Mouse (Mus musculus): ENCODE measurements around the gene Fgf14.
"Not testable (repeated sequence)": the region's sequence is repeated elsewhere in the genome, so short reads cannot be mapped to it uniquely, and the experiment has no call there.

Fgf14 gene

DNA sequence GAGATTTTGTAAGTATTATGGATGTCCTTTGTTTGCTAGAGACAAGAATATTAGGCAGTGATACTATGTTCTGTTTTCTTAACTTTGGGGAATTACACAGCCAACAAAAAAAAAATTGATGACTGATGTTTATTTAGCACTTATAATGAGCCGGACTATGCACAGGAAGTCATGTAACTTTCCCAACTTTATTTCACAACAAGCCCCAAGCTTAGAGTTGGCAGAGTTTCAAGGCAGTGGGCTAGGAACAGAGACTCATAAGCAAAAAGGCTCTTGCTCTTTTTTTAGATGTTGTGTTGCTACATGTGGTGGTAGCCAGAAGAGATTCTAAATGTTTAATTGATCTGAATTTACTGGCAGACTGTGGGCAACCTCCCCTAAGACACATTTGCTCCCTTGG lies 191.7 kb downstream of the Fgf14 start:
- no peak for DNase-seq (ENCODE audit: low read depth, low spot score)

DNA sequence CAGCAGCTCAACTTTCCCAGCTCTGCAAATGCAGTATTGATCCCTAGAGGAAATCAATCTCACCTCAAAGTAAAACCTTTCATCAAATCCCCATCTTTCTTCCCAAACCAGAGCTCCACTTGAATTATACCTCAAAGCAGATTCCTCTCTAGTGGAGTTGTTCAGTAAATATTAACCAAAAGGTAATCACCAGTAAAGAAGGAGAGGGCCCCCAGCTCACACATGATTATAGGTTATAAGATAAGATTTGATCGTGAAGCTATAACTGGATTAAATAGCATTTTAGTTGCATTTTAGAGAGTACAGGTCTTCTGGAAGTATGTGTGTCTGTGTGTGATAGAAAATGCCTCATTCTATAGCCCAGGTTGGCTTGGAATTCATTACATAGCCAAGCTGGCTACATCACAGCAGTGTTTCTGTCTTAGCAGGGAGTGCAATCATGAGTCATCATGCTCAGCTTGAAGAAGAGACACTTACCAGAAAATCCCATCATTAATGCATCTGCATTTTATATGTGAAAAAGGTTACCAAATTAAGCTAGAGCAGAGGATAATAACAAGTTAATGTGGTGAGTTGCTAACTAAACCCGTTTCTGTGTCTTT lies 202.8 kb downstream of the Fgf14 start:
- DNase-seq (ENCODE audit: low read depth, low spot score), result no peak

DNA sequence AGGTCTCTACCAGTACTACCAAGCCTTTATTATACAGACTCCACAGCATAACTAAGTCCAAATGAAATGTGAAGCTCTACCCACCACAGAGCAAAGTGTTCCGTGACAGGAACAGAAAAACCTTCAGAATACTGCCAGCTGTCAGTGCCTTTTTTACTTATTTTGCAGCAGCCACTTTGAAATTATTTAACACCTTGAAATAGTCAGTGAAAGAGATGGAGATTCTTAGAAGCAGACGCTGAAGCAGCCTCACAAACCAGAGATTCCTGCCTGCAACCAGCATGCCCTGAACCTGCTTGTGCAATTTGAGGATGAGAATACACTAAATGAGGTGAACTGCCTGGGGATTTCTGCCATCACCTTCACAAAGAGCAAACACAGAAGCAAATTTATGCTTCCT lies 206.0 kb downstream of the Fgf14 start:
- DNase-seq (ENCODE audit: low read depth, low spot score), result no peak

DNA sequence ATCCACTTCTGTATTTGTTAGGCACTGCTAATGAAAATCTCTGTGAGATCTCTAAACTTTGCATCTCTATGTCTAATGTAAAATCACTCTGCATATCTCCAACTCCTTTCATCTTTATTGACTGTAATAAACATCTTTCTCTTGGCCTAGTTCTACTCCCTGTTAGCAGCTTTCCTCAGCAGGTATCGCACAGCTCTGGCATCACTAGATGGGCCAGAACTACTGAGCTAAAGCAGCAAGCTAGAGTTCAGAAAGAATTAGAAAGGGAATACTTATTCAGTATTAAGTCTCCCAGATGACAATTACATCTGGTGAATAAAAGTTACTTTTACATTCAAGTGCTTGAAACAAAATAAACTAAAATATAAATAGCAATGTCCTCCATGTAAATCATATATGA lies 221.8 kb downstream of the Fgf14 start:
- DNase-seq (ENCODE audit: low read depth, low spot score), result no peak

DNA sequence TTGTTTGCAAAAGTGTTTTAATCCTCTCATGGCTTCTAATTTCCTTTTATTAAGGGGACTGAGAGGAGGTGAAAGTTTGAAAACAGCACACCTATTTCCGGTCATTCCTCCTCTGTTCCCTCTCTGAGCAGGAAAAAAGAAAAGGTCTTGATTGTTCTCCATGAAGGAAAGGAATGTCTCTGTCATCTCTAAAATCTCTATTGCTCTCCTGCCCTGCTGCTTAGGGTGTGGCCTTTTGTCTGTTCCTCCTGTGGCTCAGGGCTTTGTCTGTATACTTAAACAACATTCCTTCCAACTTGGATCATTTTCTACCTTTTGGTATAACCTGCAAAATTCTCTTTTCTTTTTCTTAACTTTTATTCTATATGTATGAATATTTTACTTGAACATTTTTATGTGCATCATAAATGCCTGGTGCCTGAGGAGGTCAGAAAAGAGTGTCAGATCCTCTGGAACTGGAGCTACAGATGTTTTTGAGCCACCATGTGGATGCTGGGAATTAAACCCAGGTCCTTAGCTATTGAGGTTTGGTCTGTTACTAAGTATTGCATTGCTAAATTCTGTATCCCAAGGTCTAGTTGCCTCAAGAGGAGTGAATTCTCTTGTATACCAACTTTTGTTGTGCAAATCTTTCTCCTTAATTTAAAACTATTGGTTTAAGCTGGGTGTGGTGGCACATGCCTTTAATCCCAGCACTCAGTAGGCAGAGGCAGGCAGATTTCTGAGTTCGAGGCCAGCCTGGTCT lies 230.7 kb downstream of the Fgf14 start:
- no peak for DNase-seq (ENCODE audit: low read depth, low spot score)

DNA sequence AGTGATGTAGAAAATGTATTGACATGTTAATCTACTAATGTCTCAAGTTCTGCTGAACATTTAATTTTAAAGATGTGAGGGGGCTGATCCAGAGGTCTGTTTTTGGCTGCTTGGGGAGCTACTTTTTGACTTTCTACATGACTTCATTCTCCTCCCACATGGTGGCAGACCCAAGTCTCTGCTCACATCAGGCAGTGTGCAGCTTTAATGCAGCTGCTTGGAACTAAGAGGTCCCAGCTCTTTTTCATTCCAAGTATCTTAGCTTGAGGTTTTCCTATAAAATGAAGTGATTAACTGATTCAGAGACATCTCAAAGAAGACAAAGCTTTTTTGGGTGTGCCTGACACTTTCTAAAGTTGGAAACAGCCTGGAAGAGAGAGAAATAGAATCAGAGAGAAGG lies 232.1 kb downstream of the Fgf14 start:
- no peak for DNase-seq (ENCODE audit: low read depth, low spot score)

DNA sequence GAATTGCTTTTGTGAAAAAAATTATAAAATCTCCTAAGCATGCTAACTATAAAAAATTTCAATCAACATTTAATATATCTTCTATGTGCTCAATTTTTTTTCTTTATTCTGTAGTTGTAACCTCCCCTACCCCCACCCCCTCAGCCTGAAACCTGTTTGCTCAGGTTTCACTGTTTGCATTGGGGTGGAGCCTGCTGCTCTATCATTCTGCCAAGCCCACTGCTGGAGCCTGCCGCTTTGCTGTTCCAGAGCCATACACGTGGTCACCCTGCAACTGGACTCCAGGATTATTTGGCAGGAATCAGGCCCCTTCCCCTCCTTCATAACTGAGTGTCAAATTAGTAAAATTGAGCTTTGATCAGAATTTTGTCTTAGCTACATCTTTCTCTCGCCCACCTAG lies 237.6 kb downstream of the Fgf14 start:
- not testable (repeated sequence) for DNase-seq (ENCODE audit: low read depth, low spot score)

DNA sequence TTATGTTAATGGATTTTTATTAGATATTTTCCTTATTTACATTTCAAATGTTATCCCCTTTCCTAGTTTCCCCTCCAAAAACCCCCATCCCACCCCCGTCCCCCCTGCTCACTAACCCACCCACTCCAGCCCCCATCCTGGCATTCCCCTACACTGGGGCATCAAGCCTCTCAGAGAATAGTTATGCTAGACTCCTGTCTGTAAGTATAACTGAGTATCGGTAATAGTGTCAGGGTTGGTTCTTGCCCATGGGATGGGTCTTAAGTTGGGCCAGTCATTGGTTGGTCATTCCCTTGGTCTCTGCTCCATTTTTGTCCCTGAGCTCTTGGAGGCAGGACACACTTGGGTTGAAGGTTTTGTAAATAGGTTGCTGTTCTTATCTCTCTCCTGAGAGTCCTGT lies 265.0 kb downstream of the Fgf14 start:
- no peak for DNase-seq (ENCODE audit: low read depth, low spot score)

DNA sequence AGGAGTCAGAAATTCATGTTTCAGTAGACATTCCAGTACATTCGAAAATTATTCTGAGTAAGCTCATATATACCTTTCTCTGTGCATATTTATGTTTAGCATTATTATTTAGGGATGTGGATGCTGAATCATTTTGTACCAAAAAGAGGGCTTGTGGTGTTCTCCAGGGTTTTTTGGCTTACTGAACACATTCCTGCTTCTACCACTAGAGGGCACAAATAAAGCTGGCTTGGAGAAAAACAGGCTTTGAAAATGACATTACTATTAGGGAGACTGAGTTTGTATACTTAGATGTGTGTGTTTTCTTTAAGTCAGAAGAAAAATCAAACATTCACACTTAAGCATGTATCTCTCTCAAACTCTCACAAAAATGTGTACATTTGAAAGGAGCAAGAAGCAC lies 266.0 kb downstream of the Fgf14 start:
- no peak for DNase-seq (ENCODE audit: low read depth, low spot score)

DNA sequence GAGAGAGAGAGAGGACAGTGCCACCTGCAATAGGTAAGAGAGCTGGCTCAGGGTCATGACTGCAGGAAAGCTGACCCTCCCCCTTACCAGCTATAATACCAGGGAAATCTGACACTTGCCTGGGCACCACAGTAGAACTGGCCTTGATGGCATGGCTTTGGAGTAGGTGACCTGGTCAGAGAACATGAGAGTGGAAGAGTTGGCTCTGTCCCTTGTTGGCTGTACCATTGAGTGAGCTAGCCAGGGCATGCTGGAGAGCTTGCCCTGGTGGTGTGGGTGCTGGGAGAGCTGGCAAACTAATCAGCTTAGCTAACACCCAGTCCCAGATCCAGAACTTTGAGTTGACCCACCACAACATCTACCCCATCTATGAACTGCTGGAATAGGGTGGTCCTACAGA lies 348.5 kb downstream of the Fgf14 start:
- no peak for DNase-seq (ENCODE audit: low read depth, low spot score)

DNA sequence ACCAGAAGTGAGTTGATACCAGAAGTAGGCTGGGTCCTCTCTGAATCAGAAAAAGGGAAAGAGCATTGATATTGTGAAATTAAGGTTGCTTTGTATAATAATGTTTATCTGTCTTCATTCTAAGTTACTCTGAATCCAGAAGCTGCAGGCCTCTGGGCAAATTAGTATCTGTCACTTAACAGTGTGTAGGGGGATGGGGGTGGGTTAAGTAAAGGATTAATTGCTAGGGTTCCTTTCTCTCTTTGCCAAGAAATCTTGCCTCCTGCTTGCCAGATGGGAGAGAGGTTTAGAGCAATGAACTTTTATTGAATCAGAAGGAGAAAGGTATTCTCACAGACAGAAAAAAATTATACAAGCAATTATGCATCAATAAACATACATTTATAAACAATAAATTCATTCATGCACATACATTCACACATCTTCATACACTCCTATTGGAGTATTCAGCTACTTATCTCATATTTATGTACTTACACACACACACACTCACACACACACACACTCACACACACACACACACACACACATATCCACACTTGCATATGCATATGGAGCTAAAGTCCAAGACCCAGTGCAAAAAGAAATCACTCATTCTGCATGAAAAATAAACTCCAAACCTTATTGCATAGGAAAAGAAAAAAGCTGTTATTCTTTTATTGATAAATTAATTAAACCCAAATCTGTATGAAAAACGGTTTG lies 357.8 kb downstream of the Fgf14 start:
- no peak for DNase-seq (ENCODE audit: low read depth, low spot score)

DNA sequence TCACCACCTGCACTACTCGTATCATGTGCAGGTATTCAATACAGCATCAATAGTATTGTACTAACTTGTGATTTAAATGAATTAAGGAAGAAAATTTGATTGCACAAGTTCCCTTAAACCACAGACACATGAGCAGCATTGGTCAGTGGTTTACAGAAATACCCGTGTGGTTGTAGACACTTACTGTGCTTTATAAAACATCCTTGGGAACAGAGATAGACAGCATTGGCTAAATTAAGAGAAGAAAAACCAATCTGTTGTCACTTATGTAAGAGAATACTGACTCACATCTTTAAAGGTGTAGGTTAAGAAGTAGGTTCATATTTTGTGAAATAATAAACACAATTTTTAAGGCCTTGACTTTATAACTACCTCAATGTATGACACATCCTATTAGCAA lies 361.4 kb downstream of the Fgf14 start:
- no peak for DNase-seq (ENCODE audit: low read depth, low spot score)

DNA sequence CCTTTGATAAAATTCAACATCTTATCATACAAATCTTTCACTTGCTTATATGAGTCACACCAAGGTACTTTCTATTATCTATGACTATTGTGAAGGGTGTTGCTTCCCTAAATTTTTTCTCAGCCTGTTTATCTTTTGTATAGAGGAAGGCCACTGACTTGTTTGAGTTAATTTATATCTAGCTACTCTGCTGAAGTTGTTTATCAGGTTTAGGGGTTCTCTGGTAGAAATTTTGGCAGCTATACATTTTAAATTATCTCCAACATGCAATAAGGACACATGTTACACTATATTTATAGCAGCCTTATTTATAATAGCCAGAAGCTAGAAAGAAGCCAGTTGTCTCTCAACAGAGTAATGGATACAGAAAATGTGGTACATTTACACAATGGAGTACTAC lies 389.9 kb downstream of the Fgf14 start:
- DNase-seq (ENCODE audit: low read depth, low spot score), result no peak

DNA sequence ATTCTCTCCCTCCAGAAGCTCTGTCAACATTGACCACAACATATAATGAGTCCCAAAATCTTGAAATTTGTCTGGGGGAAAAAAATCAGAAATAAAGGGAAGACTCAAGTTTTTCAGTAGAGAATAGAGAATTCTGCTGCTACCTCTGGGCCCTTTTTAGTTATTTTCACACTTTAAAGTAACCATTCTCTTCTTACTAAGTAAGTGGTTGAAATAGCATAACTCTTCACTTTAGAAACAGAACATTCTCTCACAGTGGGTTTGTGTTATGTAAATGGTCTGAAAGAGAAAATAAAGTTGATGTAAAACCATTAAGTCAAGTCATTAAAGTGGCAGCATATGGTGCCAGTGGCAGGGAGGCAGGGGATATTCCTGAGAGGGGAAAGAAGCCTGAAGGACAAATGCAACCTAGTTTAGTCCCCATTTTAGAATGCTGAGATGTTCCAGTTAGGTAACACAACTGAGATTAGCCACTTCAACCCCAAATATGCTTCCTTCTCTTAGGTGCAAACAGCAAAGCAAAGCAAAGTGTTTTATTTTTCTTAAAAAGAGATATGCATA lies 398.5 kb downstream of the Fgf14 start:
- DNase-seq (ENCODE audit: low read depth, low spot score), result no peak

DNA sequence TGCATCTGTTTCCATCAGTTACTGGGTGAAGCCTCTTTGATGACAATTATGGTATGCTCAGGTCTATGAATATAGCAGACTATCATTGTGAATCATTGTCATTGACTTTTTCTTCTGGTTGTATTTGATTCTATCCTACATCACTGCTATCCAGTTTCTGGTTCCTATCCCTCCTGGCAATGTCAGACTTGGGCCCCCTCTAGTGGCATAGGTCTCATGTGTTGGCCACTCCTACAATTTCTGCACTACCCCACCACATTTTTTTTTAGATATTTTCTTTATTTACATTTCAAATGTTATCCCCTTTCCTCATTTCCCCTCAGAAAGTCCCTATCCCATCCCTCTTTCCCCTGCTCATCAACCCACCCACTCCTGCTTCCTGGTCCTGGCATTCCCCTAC lies 409.9 kb downstream of the Fgf14 start:
- DNase-seq (ENCODE audit: low read depth, low spot score), result no peak

DNA sequence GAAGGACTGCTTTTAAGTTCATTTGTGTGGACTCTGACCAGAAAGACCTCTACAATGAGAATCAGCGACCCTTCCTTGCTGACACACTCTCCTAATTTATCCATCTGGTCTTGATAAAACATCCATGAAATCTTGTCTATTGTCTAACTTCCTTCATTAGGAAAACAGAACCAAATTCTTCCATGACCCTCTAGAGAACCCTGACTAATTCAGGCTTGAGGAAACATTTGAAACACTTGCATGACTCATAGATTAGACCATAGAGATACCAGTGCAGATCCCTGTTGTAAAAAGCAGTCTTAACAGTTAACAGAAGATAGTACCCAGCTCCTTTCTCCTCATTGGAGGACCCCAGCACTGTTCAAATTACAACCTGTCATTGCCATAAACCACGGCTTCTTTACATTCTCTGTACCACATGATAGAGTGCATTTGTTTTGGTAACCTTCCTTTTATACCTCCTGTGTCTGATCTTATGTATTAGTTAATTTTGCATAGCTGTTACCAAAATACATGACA lies 412.3 kb downstream of the Fgf14 start:
- DNase-seq (ENCODE audit: low read depth, low spot score), result no peak

DNA sequence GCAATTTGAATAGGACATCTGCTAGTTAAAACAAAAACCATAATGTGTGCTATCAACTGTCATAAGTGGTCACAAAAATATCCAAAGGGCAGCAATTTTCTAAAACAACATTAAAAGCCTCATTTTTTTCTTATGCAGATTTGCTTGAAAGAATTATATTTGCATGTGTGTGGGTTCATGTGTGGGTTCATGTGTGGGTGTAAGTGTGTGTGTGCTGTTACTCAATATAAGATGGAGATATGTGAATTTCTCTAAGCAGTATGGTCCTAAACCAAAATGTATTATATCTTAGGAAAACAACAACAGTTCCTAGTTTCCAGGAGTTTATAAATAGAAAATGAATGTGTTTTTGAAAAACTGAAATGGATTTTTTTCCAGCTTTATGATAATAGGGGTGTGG lies 413.7 kb downstream of the Fgf14 start:
- DNase-seq (ENCODE audit: low read depth, low spot score), result no peak

DNA sequence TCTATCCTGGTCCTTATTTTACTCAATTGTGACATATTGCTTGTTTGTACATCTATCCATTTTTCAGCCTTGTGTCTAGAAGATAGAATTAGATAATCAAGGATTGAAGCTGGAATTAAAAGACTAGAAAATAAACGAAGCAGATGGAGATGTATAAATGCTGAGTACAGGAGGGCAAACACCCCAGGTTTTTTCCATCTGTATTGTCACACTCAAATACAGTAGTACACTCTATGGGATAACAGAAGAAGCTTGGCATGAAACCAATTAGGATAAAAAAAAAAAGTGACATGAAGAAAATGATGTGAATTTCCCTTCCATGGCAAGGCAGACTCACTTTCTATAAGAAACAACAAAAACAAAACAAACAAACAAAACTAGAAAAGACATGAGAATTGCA lies 429.4 kb downstream of the Fgf14 start:
- no peak for DNase-seq (ENCODE audit: low read depth, low spot score)

DNA sequence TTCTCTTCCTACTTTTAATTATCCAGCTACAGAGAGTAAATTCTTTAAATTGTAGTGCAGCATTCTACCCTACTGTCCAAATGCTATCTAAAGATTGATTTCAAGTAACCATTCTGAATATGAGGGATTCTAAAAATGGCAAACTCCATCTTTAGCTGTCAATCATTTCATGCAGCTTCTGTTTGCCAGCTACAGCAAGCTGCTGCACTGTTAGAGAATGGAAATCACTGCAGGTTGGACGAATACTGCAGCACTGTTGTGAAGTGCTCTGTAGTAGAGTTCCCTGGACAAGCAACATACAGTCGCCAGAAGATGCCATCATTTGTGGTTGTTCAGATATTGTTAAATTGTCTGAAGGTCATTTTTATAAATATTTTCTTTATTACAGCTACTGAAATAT lies 453.5 kb downstream of the Fgf14 start:
- no peak for DNase-seq (ENCODE audit: low read depth, low spot score)

DNA sequence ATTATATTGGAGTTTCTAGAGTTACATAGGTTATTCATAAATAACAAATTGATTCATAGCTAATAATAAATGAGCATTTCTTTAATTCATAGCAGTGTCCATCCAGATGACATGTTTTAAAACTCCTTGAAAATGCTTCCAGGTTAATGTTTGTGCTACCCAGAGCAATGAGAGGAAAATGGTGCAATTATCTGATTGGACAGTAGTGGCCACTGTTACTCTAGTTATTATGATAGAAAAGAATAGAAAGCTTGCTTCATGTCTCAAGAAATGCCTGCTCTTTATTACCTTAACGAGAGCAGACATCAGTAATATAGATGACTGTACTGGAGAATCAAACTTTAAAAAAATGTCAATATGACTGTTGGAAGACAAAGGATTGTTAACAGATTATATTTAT lies 454.5 kb downstream of the Fgf14 start:
- DNase-seq (ENCODE audit: low read depth, low spot score), result no peak

DNA sequence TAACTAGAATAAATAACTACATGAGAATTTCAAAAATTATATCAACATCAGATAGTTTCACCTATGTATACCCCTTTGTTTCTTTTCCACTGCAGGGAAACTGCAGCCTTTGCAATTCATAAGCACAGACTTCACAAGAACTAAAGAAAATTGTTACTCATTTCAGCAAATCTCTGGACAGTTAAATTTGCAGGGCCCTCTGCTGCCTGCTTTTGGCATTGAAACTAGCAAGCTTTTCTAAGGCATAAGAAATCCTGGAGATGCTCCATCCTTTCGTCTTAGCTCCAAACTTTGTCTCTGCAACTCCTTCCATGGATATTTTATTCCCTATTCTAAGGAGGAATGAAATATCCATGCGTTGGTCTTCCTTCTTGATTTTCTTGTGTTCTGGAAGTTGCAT lies 455.9 kb downstream of the Fgf14 start:
- no peak for DNase-seq (ENCODE audit: low read depth, low spot score)

DNA sequence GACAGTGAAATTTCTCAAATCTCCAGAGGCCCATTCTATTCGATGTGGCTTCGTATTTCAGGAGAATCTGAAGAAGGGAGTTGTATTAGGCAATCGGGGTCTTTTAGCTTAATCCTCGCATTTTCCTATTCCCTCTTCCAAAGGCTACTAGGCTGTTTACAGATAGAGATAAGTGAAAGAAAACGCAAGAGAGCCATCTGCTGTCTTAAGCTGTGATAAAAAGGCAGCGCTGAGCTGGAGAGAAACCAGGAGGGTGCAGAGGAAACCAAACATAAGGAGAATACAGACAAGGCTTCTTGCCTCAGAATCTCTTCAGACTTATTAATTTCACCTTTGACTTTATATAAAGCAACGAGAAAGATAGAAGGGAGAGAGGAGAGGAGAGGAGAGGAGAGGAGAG lies 481.1 kb downstream of the Fgf14 start:
- DNase-seq (ENCODE audit: low read depth, low spot score), result peak; percentile 69

DNA sequence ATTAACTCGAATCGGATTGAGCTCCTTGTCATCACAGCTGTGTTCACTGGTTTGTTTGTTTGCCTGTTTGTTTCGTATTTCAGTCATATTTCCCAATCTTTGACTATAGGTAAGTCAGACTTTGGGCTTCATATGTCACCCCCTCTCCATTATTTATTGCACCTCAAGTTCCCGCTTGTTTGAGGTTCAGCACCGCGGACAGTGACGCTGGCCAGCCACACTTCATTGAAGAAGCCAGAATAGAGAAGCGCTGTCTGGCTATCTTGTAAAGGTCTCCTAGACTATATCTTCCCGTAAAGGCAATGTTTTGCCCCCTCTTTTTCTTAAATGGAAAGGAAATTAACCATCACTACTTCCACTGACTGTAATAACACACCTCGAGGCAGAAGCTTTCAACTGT lies 481.6 kb downstream of the Fgf14 start:
- DNase-seq (ENCODE audit: low read depth, low spot score), result no peak
